Mouse (Mus musculus): ENCODE data around the gene Rpgrip1l.

DNA sequence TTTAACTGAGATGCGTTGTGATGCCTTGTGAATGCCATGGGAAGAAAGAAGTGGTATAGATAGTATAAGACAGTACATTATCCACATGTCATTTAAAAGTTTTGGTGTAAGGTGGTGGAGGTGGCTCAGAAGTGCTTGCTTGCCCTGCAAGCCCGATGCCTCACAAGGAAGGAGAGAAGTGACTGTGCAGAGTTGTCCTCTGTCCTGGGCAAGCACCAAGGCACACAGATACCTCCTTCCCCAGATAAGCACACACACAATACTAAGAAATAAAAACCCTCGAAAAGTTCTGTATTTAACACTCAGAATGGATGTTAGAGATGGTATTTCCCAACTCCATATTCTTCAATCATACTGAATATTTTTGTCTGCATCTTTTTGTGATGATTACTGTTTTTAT, 39.5 kb upstream of the Rpgrip1l start:
- TF ChIP-seq CTCF (IDR thresholded peaks at IDR 0.05; ENCODE audit: borderline replicate concordance, extremely low read depth, insufficient read depth, insufficient read length) (no peak), POLR2A (IDR thresholded peaks at IDR 0.05; ENCODE audit: borderline replicate concordance, extremely low read depth, insufficient read depth, insufficient read length, poor library complexity, severe bottlenecking) (no peak)

All from brain, embryonic 14.5 days (tissue).